Mouse (Mus musculus): ENCODE measurements around the gene Acap1. TPM values are rescaled to one million over a fixed set of nuclear protein-coding genes. Genes with fewer than 3 reads are reported as not detected.

Gene Acap1
- polyA plus RNA-seq, 1 experiment from 2014 or later: 3.6 TPM

GRCm38 (mm10) chr11:69936714-69937347 lies 41.5 kb upstream of the Acap1 start:
- Histone ChIP-seq H3K27me3 (ENCODE audit: control insufficient read depth, insufficient read depth, low read length) (peaks cover 23% of the 10 kb centered on the region; the same call in 1 of the 2 replicates), H3K9me3 (ENCODE audit: control insufficient read depth, low read length) (no peaks in the 10 kb centered on the region), H3K27ac (replicated peaks in 1 of 2; ENCODE audit: control insufficient read depth in 1 of 2, insufficient read depth in 1 of 2, low read depth in 2 of 2, low read length in 2 of 2) (peak overlapping the region in 1 of 2 experiments; percentile 59; a peak in 2 of 4 replicates), H3K36me3 (ENCODE audit: control insufficient read depth, insufficient read depth, low read length) (no peaks in the 10 kb centered on the region), H3K4me1 (ENCODE audit: control insufficient read depth in 2 of 2, insufficient read depth in 2 of 2, low read length in 2 of 2) (peaks cover 20 to 27% of the 10 kb centered on the region in 2 experiments), H3K9ac (ENCODE audit: low read length) (peak overlapping the region; percentile 77), H3K4me3 (ENCODE audit: control insufficient read depth in 1 of 2, insufficient read depth in 1 of 2, low read depth in 1 of 2, low read length in 2 of 2) (peak overlapping the region; percentile 48 to 57), H3K4me2 (ENCODE audit: low read length) (peak overlapping the region; percentile 99)
- 42% methylated on average over 9 of the region's 9 CpGs for WGBS
- ATAC-seq (ENCODE audit: insufficient number of reproducible peaks, insufficient read depth, low FRiP score, low read depth): no peak

GRCm38 (mm10) chr11:69936156-69936555 lies 40.8 kb upstream of the Acap1 start:
- peak overlapping the region; percentile 99 for H3K4me2 ChIP-seq (ENCODE audit: low read length)
- no peaks in the 10 kb centered on the region for H3K36me3 ChIP-seq (ENCODE audit: control insufficient read depth, insufficient read depth, low read length)
- peak overlapping the region in 1 of 2 experiments; percentile 28; a peak in 1 of 4 replicates for H3K27ac ChIP-seq (replicated peaks in 1 of 2; ENCODE audit: control insufficient read depth in 1 of 2, insufficient read depth in 1 of 2, low read depth in 2 of 2, low read length in 2 of 2)
- WGBS: 2% methylated on average over 29 of the region's 30 CpGs
- no peaks in the 10 kb centered on the region for H3K9me3 ChIP-seq (ENCODE audit: control insufficient read depth, low read length)
- H3K4me3 ChIP-seq (ENCODE audit: control insufficient read depth in 1 of 2, insufficient read depth in 1 of 2, low read depth in 1 of 2, low read length in 2 of 2): peak overlapping the region; percentile 48 to 57
- H3K4me1 ChIP-seq (ENCODE audit: control insufficient read depth in 2 of 2, insufficient read depth in 2 of 2, low read length in 2 of 2): peaks cover 20 to 27% of the 10 kb centered on the region in 2 experiments
- peak overlapping the region; percentile 77 for H3K9ac ChIP-seq (ENCODE audit: low read length)
- peaks cover 23% of the 10 kb centered on the region; the same call in 1 of the 2 replicates for H3K27me3 ChIP-seq (ENCODE audit: control insufficient read depth, insufficient read depth, low read length)
- ATAC-seq (ENCODE audit: insufficient number of reproducible peaks, insufficient read depth, low FRiP score, low read depth): 0 out of 2 replicates have a peak, but pooled peaks have one; percentile 14

GRCm38 (mm10) chr11:69935137-69935879 lies 40.0 kb upstream of the Acap1 start, which contains the start of gene Ybx2:
TSS of gene Ybx2 (plus strand) at chr11:69935796.
- H3K4me2 ChIP-seq (ENCODE audit: low read length): peak within 1 kb of the TSS; percentile 99
- no peaks in the 10 kb centered on the region for H3K9me3 ChIP-seq (ENCODE audit: control insufficient read depth, low read length)
- peak within 1 kb of the TSS in 1 of 2 experiments; percentile 28; a peak in 1 of 4 replicates for H3K27ac ChIP-seq (replicated peaks in 1 of 2; ENCODE audit: control insufficient read depth in 1 of 2, insufficient read depth in 1 of 2, low read depth in 2 of 2, low read length in 2 of 2)
- H3K27me3 ChIP-seq (ENCODE audit: control insufficient read depth, insufficient read depth, low read length): peaks cover 23% of the 10 kb centered on the region; the same call in 1 of the 2 replicates
- WGBS: 2% methylated on average over 59 of the region's 62 CpGs
- peak within 1 kb of the TSS; percentile 77 for H3K9ac ChIP-seq (ENCODE audit: low read length)
- peak; percentile 82 for ATAC-seq (ENCODE audit: insufficient number of reproducible peaks, insufficient read depth, low FRiP score, low read depth)
- peak within 1 kb of the TSS; percentile 48 to 57 for H3K4me3 ChIP-seq (ENCODE audit: control insufficient read depth in 1 of 2, insufficient read depth in 1 of 2, low read depth in 1 of 2, low read length in 2 of 2)
- H3K4me1 ChIP-seq (ENCODE audit: control insufficient read depth in 2 of 2, insufficient read depth in 2 of 2, low read length in 2 of 2): peaks cover 20 to 27% of the 10 kb centered on the region in 2 experiments
- no peaks in the 10 kb centered on the region for H3K36me3 ChIP-seq (ENCODE audit: control insufficient read depth, insufficient read depth, low read length)

- Histone ChIP-seq H3K27me3 (ENCODE audit: control insufficient read depth, insufficient read depth, low read length) (peaks cover 22% of the 10 kb centered on the region; the same call in 1 of the 2 replicates), H3K4me3 (ENCODE audit: control insufficient read depth in 1 of 2, insufficient read depth in 1 of 2, low read depth in 1 of 2, low read length in 2 of 2) (peak overlapping the region in 1 of 2 experiments; percentile 5; a peak in 1 of 4 replicates), H3K9ac (ENCODE audit: low read length) (no peak overlapping the region), H3K9me3 (ENCODE audit: control insufficient read depth, low read length) (no peaks in the 10 kb centered on the region), H3K4me2 (ENCODE audit: low read length) (peak overlapping the region; percentile 58), H3K4me1 (ENCODE audit: control insufficient read depth in 2 of 2, insufficient read depth in 2 of 2, low read length in 2 of 2) (peaks cover 20 to 27% of the 10 kb centered on the region in 2 experiments), H3K36me3 (ENCODE audit: control insufficient read depth, insufficient read depth, low read length) (no peaks in the 10 kb centered on the region), H3K27ac (replicated peaks in 1 of 2; ENCODE audit: control insufficient read depth in 1 of 2, insufficient read depth in 1 of 2, low read depth in 2 of 2, low read length in 2 of 2) (no peak overlapping the region)
- WGBS: 16% methylated on average over 6 of the region's 6 CpGs
- no peak for ATAC-seq (ENCODE audit: insufficient number of reproducible peaks, insufficient read depth, low FRiP score, low read depth)
These were observed 39.3 kb upstream of the Acap1 start for GRCm38 (mm10) chr11:69934681-69935080.

GRCm38 (mm10) chr11:69934169-69934568 lies 38.8 kb upstream of the Acap1 start:
- Histone ChIP-seq H3K9ac (ENCODE audit: low read length) (0 out of 2 replicates have a peak overlapping the region, but pooled peaks have one; percentile 4), H3K27ac (replicated peaks in 1 of 2; ENCODE audit: control insufficient read depth in 1 of 2, insufficient read depth in 1 of 2, low read depth in 2 of 2, low read length in 2 of 2) (no peak overlapping the region), H3K27me3 (ENCODE audit: control insufficient read depth, insufficient read depth, low read length) (peaks cover 17% of the 10 kb centered on the region; the same call in 1 of the 2 replicates), H3K4me2 (ENCODE audit: low read length) (peak overlapping the region; percentile 58), H3K4me3 (ENCODE audit: control insufficient read depth in 1 of 2, insufficient read depth in 1 of 2, low read depth in 1 of 2, low read length in 2 of 2) (peak overlapping the region in 1 of 2 experiments; percentile 5; a peak in 1 of 4 replicates), H3K4me1 (ENCODE audit: control insufficient read depth in 2 of 2, insufficient read depth in 2 of 2, low read length in 2 of 2) (peaks cover 20 to 27% of the 10 kb centered on the region in 2 experiments), H3K9me3 (ENCODE audit: control insufficient read depth, low read length) (no peaks in the 10 kb centered on the region), H3K36me3 (ENCODE audit: control insufficient read depth, insufficient read depth, low read length) (no peaks in the 10 kb centered on the region)
- under 1% methylated on average over 18 of the region's 18 CpGs for WGBS
- 0 out of 2 replicates have a peak, but pooled peaks have one; percentile 46 for ATAC-seq (ENCODE audit: insufficient number of reproducible peaks, insufficient read depth, low FRiP score, low read depth)

- Histone ChIP-seq H3K36me3 (ENCODE audit: control insufficient read depth, insufficient read depth, low read length) (no peaks in the 10 kb centered on the region), H3K27ac (replicated peaks in 1 of 2; ENCODE audit: control insufficient read depth in 1 of 2, insufficient read depth in 1 of 2, low read depth in 2 of 2, low read length in 2 of 2) (no peak overlapping the region), H3K4me2 (ENCODE audit: low read length) (no peak overlapping the region), H3K4me3 (ENCODE audit: control insufficient read depth in 1 of 2, insufficient read depth in 1 of 2, low read depth in 1 of 2, low read length in 2 of 2) (no peak overlapping the region), H3K4me1 (ENCODE audit: control insufficient read depth in 2 of 2, insufficient read depth in 2 of 2, low read length in 2 of 2) (peaks cover 19 to 23% of the 10 kb centered on the region in 2 experiments), H3K9me3 (ENCODE audit: control insufficient read depth, low read length) (no peaks in the 10 kb centered on the region), H3K27me3 (ENCODE audit: control insufficient read depth, insufficient read depth, low read length) (peaks cover 6% of the 10 kb centered on the region; the same call in 1 of the 2 replicates), H3K9ac (ENCODE audit: low read length) (no peak overlapping the region)
- ATAC-seq (ENCODE audit: insufficient number of reproducible peaks, insufficient read depth, low FRiP score, low read depth): no peak
- 73% methylated on average over 4 of the region's 4 CpGs for WGBS
These were observed 37.7 kb upstream of the Acap1 start for GRCm38 (mm10) chr11:69933066-69933465.

GRCm38 (mm10) chr11:69932254-69932653 lies 36.9 kb upstream of the Acap1 start:
- WGBS: 24% methylated on average over 3 of the region's 3 CpGs

More at GRCm38 (mm10) chr11:69932254-69932653, 36.9 kb upstream of the Acap1 start:
- Histone ChIP-seq H3K9me3 (ENCODE audit: control insufficient read depth, low read length) (no peaks in the 10 kb centered on the region), H3K9ac (ENCODE audit: low read length) (no peak overlapping the region), H3K27ac (replicated peaks in 1 of 2; ENCODE audit: control insufficient read depth in 1 of 2, insufficient read depth in 1 of 2, low read depth in 2 of 2, low read length in 2 of 2) (no peak overlapping the region), H3K27me3 (ENCODE audit: control insufficient read depth, insufficient read depth, low read length) (peaks cover 3% of the 10 kb centered on the region; the same call in 1 of the 2 replicates), H3K4me2 (ENCODE audit: low read length) (no peak overlapping the region), H3K36me3 (ENCODE audit: control insufficient read depth, insufficient read depth, low read length) (no peaks in the 10 kb centered on the region), H3K4me1 (ENCODE audit: control insufficient read depth in 2 of 2, insufficient read depth in 2 of 2, low read length in 2 of 2) (peaks cover 13 to 16% of the 10 kb centered on the region in 2 experiments), H3K4me3 (ENCODE audit: control insufficient read depth in 1 of 2, insufficient read depth in 1 of 2, low read depth in 1 of 2, low read length in 2 of 2) (no peak overlapping the region)
- no peak for ATAC-seq (ENCODE audit: insufficient number of reproducible peaks, insufficient read depth, low FRiP score, low read depth)
